Mouse (Mus musculus): Measurements from ENCODE around the gene Atm.

The Atm gene

DNA sequence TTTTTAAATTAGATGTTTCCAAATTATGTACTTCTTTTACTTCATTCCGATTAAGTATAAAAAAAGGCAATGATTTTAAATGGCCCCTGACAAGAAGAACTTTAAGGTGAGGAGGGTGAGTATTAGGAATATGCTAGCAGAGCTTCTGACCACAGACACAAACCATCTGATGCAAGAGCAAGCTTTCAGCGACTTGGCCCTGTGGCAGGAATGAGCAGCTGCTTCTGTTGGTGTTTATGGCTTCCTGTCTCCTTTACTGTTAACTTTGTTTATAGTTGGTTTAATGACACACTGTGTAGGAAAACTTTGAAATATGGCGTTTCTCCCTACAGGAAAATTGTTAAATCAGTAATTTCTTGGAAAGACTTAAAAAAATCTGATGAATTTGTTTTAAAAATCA is 108.9 kb downstream of the Atm start:
- Histone ChIP-seq H3K9me3 (ENCODE audit: low read length) (no peaks in the 10 kb centered on the region), H3K4me3 (replicated peaks; ENCODE audit: low read length) (no peak overlapping the region), H3K4me1 (replicated peaks; ENCODE audit: low read depth, low read length) (no peaks in the 10 kb centered on the region), H3K27me3 (ENCODE audit: insufficient read depth, low read length) (no peaks in the 10 kb centered on the region), H3K36me3 (ENCODE audit: insufficient read depth, low read length) (no peaks in the 10 kb centered on the region)
- TF ChIP-seq NANOG (IDR thresholded peaks at IDR 0.05; ENCODE audit: borderline replicate concordance, low read length) = no peak
- no peak for TF ChIP-seq CTCF (conservative IDR thresholded peaks at IDR 0.05; ENCODE audit: low read length)
- no peak for TF ChIP-seq POU5F1 (IDR thresholded peaks at IDR 0.05; ENCODE audit: borderline replicate concordance, low read length)

DNA sequence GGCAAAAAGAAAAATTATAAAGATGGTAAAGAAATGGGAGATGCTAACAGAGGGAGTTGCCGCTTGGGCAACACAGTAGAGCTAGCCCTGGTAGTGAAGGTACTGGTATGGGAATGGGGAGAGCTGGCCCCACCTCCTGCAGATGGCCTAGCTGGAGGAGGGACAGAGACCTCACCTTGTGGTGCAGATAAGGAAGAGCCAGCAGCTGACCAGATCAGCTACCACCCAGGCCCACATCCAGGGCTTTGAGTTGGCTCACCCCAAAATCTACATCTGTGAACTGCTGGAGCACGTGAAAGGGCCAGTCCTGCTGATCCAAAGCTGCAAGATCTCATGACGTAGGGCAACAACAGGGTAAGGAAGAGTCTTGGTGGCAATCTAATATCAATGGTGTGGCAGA is 109.8 kb downstream of the Atm start:
- Histone ChIP-seq H3K9me3 (ENCODE audit: low read length) (no peaks in the 10 kb centered on the region), H3K4me1 (replicated peaks; ENCODE audit: low read depth, low read length) (no peaks in the 10 kb centered on the region), H3K27me3 (ENCODE audit: insufficient read depth, low read length) (no peaks in the 10 kb centered on the region), H3K4me3 (replicated peaks; ENCODE audit: low read length) (no peak overlapping the region), H3K36me3 (ENCODE audit: insufficient read depth, low read length) (no peaks in the 10 kb centered on the region)
- TF ChIP-seq CTCF (conservative IDR thresholded peaks at IDR 0.05; ENCODE audit: low read length) = no peak
- TF ChIP-seq NANOG (IDR thresholded peaks at IDR 0.05; ENCODE audit: borderline replicate concordance, low read length) = no peak
- TF ChIP-seq POU5F1 (IDR thresholded peaks at IDR 0.05; ENCODE audit: borderline replicate concordance, low read length) = no peak

DNA sequence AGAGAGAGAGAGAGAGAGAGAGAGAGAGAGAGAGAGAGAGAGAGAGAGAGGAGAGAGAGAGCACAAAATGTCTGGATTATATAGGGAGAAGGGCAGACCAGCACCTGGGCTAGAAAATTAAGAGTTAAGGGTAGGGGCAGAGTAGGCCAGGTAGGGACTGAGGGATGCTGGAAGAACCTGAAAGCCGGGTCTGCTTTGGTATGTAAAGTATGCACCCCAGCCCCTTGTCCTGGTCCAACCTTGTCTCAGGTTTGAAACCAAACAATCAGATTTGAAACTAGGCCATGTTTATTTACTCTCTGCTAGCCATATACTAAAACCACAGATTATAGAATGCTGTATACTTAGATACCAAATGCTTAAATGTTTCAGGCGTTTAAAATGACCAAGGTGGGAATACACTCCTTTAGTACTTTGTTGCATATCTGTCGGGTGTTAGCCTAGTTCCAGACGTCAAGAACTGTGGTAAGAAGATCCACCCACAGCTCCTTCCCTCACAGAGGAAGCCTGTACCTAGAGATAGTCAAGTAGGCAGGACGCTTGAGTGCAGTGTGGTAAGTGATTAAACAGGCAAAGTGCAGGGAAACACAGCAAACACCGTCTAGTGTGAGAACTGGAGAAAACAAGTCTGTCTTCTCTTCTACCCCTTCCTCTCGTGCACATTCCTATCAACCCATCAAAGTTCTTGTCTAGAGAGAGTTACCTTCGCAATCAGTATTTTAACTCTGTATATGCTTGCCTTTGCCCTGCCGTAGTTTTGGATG is 114.2 kb downstream of the Atm start:
- Histone ChIP-seq H3K9me3 (ENCODE audit: low read length) (peaks cover 12% of the 10 kb centered on the region), H3K36me3 (ENCODE audit: insufficient read depth, low read length) (no peaks in the 10 kb centered on the region), H3K4me1 (replicated peaks; ENCODE audit: low read depth, low read length) (no peaks in the 10 kb centered on the region), H3K27me3 (ENCODE audit: insufficient read depth, low read length) (no peaks in the 10 kb centered on the region), H3K4me3 (replicated peaks; ENCODE audit: low read length) (no peak overlapping the region)
- TF ChIP-seq CTCF (conservative IDR thresholded peaks at IDR 0.05; ENCODE audit: low read length) (no peak), NANOG (IDR thresholded peaks at IDR 0.05; ENCODE audit: borderline replicate concordance, low read length) (no peak), POU5F1 (IDR thresholded peaks at IDR 0.05; ENCODE audit: borderline replicate concordance, low read length) (no peak)

DNA sequence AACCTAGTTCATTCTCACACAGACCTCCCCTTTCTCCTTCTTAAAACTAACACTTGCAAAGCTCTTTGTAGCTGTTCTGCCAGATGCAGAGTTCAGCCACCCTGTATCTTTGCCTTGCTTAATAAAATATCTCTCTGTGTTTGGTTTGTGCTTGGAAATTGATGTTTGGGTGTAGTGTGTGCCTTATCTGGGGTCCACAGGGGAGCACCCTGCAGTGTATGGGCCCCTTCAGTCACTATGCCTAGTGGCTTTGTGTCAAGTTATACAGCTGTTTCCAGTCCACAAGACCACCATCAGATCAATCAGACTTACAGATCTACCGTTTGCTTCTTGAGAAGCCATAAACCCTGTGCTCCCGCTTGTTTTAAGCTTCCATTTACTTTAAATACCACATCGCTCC is 127.1 kb downstream of the Atm start:
- Histone ChIP-seq H3K36me3 (ENCODE audit: insufficient read depth, low read length) (no peaks in the 10 kb centered on the region), H3K27me3 (ENCODE audit: insufficient read depth, low read length) (no peaks in the 10 kb centered on the region), H3K4me3 (replicated peaks; ENCODE audit: low read length) (no peak overlapping the region), H3K4me1 (replicated peaks; ENCODE audit: low read depth, low read length) (peaks cover 35% of the 10 kb centered on the region), H3K9me3 (ENCODE audit: low read length) (no peaks in the 10 kb centered on the region)
- no peak for TF ChIP-seq CTCF (conservative IDR thresholded peaks at IDR 0.05; ENCODE audit: low read length)
- no peak for TF ChIP-seq NANOG (IDR thresholded peaks at IDR 0.05; ENCODE audit: borderline replicate concordance, low read length)
- no peak for TF ChIP-seq POU5F1 (IDR thresholded peaks at IDR 0.05; ENCODE audit: borderline replicate concordance, low read length)

DNA sequence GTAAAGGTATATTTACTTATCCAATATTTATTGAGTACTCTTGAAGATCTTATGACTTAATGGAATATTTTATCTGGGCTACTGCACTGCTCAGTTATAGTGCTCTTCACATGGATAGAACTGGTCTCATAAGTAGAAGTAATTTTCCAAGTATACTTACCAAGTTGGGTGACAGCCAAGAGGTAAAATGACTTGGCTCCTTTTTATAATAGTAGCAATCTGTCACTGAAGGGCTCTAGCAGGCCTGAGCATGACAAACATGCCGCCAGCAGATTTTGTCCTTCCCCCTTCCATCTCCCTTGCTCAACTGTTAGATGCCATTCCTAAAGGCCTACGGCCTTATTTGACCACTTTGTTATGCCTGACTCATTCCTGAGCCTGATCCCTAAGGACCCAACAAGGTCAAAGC is 127.6 kb downstream of the Atm start:
- Histone ChIP-seq H3K27me3 (ENCODE audit: insufficient read depth, low read length) (no peaks in the 10 kb centered on the region), H3K4me1 (replicated peaks; ENCODE audit: low read depth, low read length) (peaks cover 35% of the 10 kb centered on the region)

DNA sequence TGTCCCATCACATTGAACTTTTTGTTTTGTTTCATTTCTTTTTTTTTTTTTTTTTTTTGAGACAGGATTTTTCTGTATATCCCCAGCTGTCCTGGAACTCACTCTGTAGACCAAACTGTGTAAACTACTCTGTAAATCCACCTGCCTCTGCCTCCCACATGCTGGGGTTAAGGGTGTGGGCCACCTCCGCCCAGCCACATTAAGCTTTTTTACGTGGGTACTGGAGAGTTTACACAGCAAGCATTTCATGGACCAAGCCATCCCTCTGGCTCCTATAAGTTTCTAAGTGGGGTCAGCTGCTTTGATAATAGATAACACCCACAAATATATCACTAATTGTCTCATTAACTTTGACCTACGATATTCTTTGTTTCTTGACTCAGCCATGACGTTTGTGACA is 128.0 kb downstream of the Atm start:
- Histone ChIP-seq H3K27me3 (ENCODE audit: insufficient read depth, low read length) (no peaks in the 10 kb centered on the region), H3K36me3 (ENCODE audit: insufficient read depth, low read length) (no peaks in the 10 kb centered on the region), H3K4me3 (replicated peaks; ENCODE audit: low read length) (no peak overlapping the region), H3K9me3 (ENCODE audit: low read length) (no peaks in the 10 kb centered on the region), H3K4me1 (replicated peaks; ENCODE audit: low read depth, low read length) (peaks cover 35% of the 10 kb centered on the region)
- TF ChIP-seq POU5F1 (IDR thresholded peaks at IDR 0.05; ENCODE audit: borderline replicate concordance, low read length) = no peak
- no peak for TF ChIP-seq CTCF (conservative IDR thresholded peaks at IDR 0.05; ENCODE audit: low read length)
- TF ChIP-seq NANOG (IDR thresholded peaks at IDR 0.05; ENCODE audit: borderline replicate concordance, low read length) = no peak

More for the DNA sequence above, 127.6 kb downstream of the Atm start:
- TF ChIP-seq CTCF (conservative IDR thresholded peaks at IDR 0.05; ENCODE audit: low read length) = no peak
- no peak for TF ChIP-seq POU5F1 (IDR thresholded peaks at IDR 0.05; ENCODE audit: borderline replicate concordance, low read length)
- TF ChIP-seq NANOG (IDR thresholded peaks at IDR 0.05; ENCODE audit: borderline replicate concordance, low read length) = no peak
- Histone ChIP-seq H3K9me3 (ENCODE audit: low read length) (no peaks in the 10 kb centered on the region), H3K4me3 (replicated peaks; ENCODE audit: low read length) (no peak overlapping the region), H3K36me3 (ENCODE audit: insufficient read depth, low read length) (no peaks in the 10 kb centered on the region)

DNA sequence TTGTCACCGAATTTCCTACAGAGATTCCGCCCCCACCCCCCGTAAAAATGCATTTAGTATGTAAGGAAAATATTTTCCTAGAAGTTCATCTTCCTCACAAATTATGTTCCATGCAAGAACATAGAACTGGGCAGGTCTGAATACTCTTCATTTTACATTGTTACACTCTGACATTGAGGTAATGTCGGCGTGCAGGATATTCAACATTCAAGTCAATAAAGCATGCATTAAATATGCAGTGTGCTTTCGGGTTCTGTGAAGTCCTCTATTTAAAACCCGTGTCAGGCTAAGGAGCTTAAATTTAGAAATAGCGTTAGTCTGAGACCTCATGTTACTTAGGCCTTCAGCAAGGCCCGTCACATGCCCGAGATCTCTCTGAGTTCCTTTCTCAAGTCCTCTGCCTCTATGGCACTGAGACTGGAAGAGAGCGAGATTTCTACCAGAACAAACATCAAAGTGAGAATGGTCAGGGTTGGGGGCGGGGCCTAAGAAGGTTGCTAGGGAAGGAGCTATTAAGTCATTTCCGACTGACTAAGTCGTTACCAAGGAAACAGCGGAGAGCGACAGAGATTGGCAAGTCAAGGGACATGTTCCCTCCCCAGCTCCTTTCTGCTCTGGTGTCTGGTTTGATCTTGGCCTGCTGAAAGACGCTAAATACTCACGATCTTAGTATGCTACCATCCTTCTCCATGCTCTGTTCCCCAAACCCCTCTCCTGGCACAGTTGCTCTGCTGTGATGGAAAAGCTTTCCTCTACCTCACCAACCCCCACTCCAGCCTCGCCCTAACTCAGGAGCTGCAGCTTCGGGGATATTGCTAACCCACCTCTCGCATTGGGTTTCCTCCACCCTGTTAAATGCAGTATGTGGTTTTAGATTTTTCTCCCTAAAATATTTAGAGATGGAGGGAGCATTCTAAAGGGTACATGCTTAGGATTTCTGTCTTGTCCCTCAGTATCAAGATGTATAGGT is 131.5 kb downstream of the Atm start:
- no peak for TF ChIP-seq NANOG (IDR thresholded peaks at IDR 0.05; ENCODE audit: borderline replicate concordance, low read length)
- no peak for TF ChIP-seq POU5F1 (IDR thresholded peaks at IDR 0.05; ENCODE audit: borderline replicate concordance, low read length)
- no peak for TF ChIP-seq CTCF (conservative IDR thresholded peaks at IDR 0.05; ENCODE audit: low read length)
- no peaks in the 10 kb centered on the region for H3K36me3 ChIP-seq (ENCODE audit: insufficient read depth, low read length)
- no peaks in the 10 kb centered on the region for H3K27me3 ChIP-seq (ENCODE audit: insufficient read depth, low read length)
- H3K4me3 ChIP-seq (replicated peaks; ENCODE audit: low read length) = peak overlapping the region; percentile 82
- H3K9me3 ChIP-seq (ENCODE audit: low read length) = no peaks in the 10 kb centered on the region
- H3K4me1 ChIP-seq (replicated peaks; ENCODE audit: low read depth, low read length) = peaks cover 55% of the 10 kb centered on the region

DNA sequence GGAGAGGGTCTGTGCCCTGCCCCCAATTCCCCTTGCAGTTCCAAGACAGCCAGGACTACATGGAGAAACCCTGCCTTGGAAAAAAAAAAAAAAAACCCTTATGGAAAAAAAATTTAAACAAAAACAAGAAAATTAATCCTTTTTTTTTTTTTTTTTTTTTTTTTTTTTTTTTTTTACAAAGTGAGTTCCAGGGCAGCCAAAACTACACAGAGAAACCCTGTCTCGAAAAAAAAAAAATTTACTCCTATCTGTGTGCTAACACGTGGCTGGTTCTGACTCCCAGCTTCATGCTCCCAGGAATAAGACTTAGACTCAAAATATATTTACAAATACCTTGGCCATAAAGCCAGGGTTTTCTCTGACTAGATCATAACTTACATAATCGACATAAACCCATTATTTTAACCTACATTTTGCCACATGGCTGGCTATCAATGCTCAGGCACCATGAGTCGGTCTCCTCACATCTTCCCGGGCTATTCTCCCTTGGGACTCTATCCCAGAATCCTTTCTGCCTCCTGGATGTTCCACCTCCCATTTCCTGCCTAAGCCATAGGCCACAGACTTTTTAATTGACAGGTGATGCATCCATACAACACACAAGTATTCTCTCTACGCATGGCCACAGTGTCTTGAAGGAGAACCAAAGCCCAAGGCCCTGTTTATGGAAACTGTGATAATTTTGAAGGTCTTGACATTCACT is 132.3 kb downstream of the Atm start:
- TF ChIP-seq CTCF (conservative IDR thresholded peaks at IDR 0.05; ENCODE audit: low read length) = no peak
- TF ChIP-seq NANOG (IDR thresholded peaks at IDR 0.05; ENCODE audit: borderline replicate concordance, low read length) = no peak
- no peak for TF ChIP-seq POU5F1 (IDR thresholded peaks at IDR 0.05; ENCODE audit: borderline replicate concordance, low read length)
- no peaks in the 10 kb centered on the region for H3K9me3 ChIP-seq (ENCODE audit: low read length)
- peak overlapping the region; percentile 82 for H3K4me3 ChIP-seq (replicated peaks; ENCODE audit: low read length)
- H3K27me3 ChIP-seq (ENCODE audit: insufficient read depth, low read length) = no peaks in the 10 kb centered on the region
- H3K4me1 ChIP-seq (replicated peaks; ENCODE audit: low read depth, low read length) = peaks cover 47% of the 10 kb centered on the region
- no peaks in the 10 kb centered on the region for H3K36me3 ChIP-seq (ENCODE audit: insufficient read depth, low read length)

Data from E14TG2a.4 (cell line).